Mouse (Mus musculus): ENCODE results near the gene Spast. TPM values are rescaled to one million over a fixed set of nuclear protein-coding genes. Genes with fewer than 3 reads are reported as not detected.
"Not testable (repeated sequence)": the region's sequence is repeated elsewhere in the genome, so short reads cannot be mapped to it uniquely, and the experiment has no call there.

Spast gene
- polyA plus RNA-seq, 1 experiment from 2014 or later, result 58.9 TPM

GRCm38 (mm10) chr17:74318721-74319120 is 20.1 kb upstream of the Spast start:
- Histone ChIP-seq H3K36me3 (ENCODE audit: control insufficient read depth, insufficient read depth, low read length) (no peaks in the 10 kb centered on the region), H3K4me2 (ENCODE audit: low read length) (no peak overlapping the region), H3K4me3 (replicated peaks; ENCODE audit: low read depth, low read length) (no peak overlapping the region), H3K27me3 (ENCODE audit: control insufficient read depth, insufficient read depth, low read length) (no peaks in the 10 kb centered on the region), H3K27ac (replicated peaks; ENCODE audit: low read depth, low read length) (no peak overlapping the region), H3K9ac (replicated peaks; ENCODE audit: low read length) (no peak overlapping the region), H3K4me1 (ENCODE audit: control insufficient read depth, insufficient read depth, low read length) (peaks cover 5% of the 10 kb centered on the region), H3K9me3 (ENCODE audit: control insufficient read depth, low read length) (no peaks in the 10 kb centered on the region)
- DNase-seq, result no peak
- no peak for ATAC-seq (ENCODE audit: low FRiP score, low TSS enrichment)
- WGBS, result 89% methylated on average over 6 of the region's 6 CpGs

- H3K4me2 ChIP-seq (ENCODE audit: low read length), result no peak overlapping the region
- DNase-seq (peak; percentile 45), ATAC-seq (ENCODE audit: low FRiP score, low TSS enrichment) (no peak)
- H3K9me3 ChIP-seq (ENCODE audit: control insufficient read depth, low read length), result no peaks in the 10 kb centered on the region
- WGBS, result 46% methylated on average over 5 of the region's 5 CpGs
- H3K27ac ChIP-seq (replicated peaks; ENCODE audit: low read depth, low read length), result no peak overlapping the region
- no peak overlapping the region for H3K4me3 ChIP-seq (replicated peaks; ENCODE audit: low read depth, low read length)
- no peaks in the 10 kb centered on the region for H3K4me1 ChIP-seq (ENCODE audit: control insufficient read depth, insufficient read depth, low read length)
- no peak overlapping the region for H3K9ac ChIP-seq (replicated peaks; ENCODE audit: low read length)
- no peaks in the 10 kb centered on the region for H3K27me3 ChIP-seq (ENCODE audit: control insufficient read depth, insufficient read depth, low read length)
- H3K36me3 ChIP-seq (ENCODE audit: control insufficient read depth, insufficient read depth, low read length), result no peaks in the 10 kb centered on the region
Observed at GRCm38 (mm10) chr17:74322400-74323054, 16.3 kb upstream of the Spast start.

- DNase-seq (no peak), ATAC-seq (ENCODE audit: low FRiP score, low TSS enrichment) (no peak)
- 83% methylated on average over 2 of the region's 2 CpGs for WGBS
- Histone ChIP-seq H3K4me1 (ENCODE audit: control insufficient read depth, insufficient read depth, low read length) (no peaks in the 10 kb centered on the region), H3K9me3 (ENCODE audit: control insufficient read depth, low read length) (no peaks in the 10 kb centered on the region), H3K27me3 (ENCODE audit: control insufficient read depth, insufficient read depth, low read length) (no peaks in the 10 kb centered on the region), H3K4me2 (ENCODE audit: low read length) (no peak within 1 kb of the TSS), H3K4me3 (replicated peaks; ENCODE audit: low read depth, low read length) (no peak within 1 kb of the TSS), H3K36me3 (ENCODE audit: control insufficient read depth, insufficient read depth, low read length) (no peaks in the 10 kb centered on the region), H3K27ac (replicated peaks; ENCODE audit: low read depth, low read length) (no peak within 1 kb of the TSS), H3K9ac (replicated peaks; ENCODE audit: low read length) (no peak within 1 kb of the TSS)
Observed at GRCm38 (mm10) chr17:74323844-74324243, 14.9 kb upstream of the Spast start, which contains the start of gene Dpy30. Gene Dpy30, minus strand, starts transcription at chr17:74323944.

GRCm38 (mm10) chr17:74327195-74327594 is 11.6 kb upstream of the Spast start:
- not testable (repeated sequence) for ATAC-seq (ENCODE audit: low FRiP score, low TSS enrichment); H3K4me3 ChIP-seq (replicated peaks; ENCODE audit: low read depth, low read length); H3K27ac ChIP-seq (replicated peaks; ENCODE audit: low read depth, low read length); DNase-seq; H3K9me3 ChIP-seq (ENCODE audit: control insufficient read depth, low read length); H3K4me1 ChIP-seq (ENCODE audit: control insufficient read depth, insufficient read depth, low read length); H3K4me2 ChIP-seq (ENCODE audit: low read length); H3K9ac ChIP-seq (replicated peaks; ENCODE audit: low read length); H3K27me3 ChIP-seq (ENCODE audit: control insufficient read depth, insufficient read depth, low read length); H3K36me3 ChIP-seq (ENCODE audit: control insufficient read depth, insufficient read depth, low read length)
- WGBS, result 90% methylated on average over 7 of the region's 7 CpGs

- H3K27me3 ChIP-seq (ENCODE audit: control insufficient read depth, insufficient read depth, low read length); H3K4me3 ChIP-seq (replicated peaks; ENCODE audit: low read depth, low read length); H3K27ac ChIP-seq (replicated peaks; ENCODE audit: low read depth, low read length); H3K36me3 ChIP-seq (ENCODE audit: control insufficient read depth, insufficient read depth, low read length); H3K9ac ChIP-seq (replicated peaks; ENCODE audit: low read length); H3K4me1 ChIP-seq (ENCODE audit: control insufficient read depth, insufficient read depth, low read length); H3K4me2 ChIP-seq (ENCODE audit: low read length); H3K9me3 ChIP-seq (ENCODE audit: control insufficient read depth, low read length); ATAC-seq (ENCODE audit: low FRiP score, low TSS enrichment): not testable (repeated sequence)
- 44% methylated on average over 2 of the region's 2 CpGs for WGBS
- DNase-seq, result peak; percentile 73
Observed at GRCm38 (mm10) chr17:74328146-74328545, 10.6 kb upstream of the Spast start.

- ATAC-seq (ENCODE audit: low FRiP score, low TSS enrichment) (no peak), DNase-seq (no peak)
- Histone ChIP-seq H3K4me1 (ENCODE audit: control insufficient read depth, insufficient read depth, low read length) (no peaks in the 10 kb centered on the region), H3K9ac (replicated peaks; ENCODE audit: low read length) (no peak overlapping the region), H3K4me3 (replicated peaks; ENCODE audit: low read depth, low read length) (no peak overlapping the region), H3K9me3 (ENCODE audit: control insufficient read depth, low read length) (no peaks in the 10 kb centered on the region), H3K27me3 (ENCODE audit: control insufficient read depth, insufficient read depth, low read length) (no peaks in the 10 kb centered on the region), H3K4me2 (ENCODE audit: low read length) (no peak overlapping the region), H3K36me3 (ENCODE audit: control insufficient read depth, insufficient read depth, low read length) (no peaks in the 10 kb centered on the region), H3K27ac (replicated peaks; ENCODE audit: low read depth, low read length) (no peak overlapping the region)
- WGBS, result 84% methylated on average over 9 of the region's 9 CpGs
Observed at GRCm38 (mm10) chr17:74331049-74331676, 7.6 kb upstream of the Spast start.

- no peaks in the 10 kb centered on the region for H3K9me3 ChIP-seq (ENCODE audit: control insufficient read depth, low read length)
- H3K27ac ChIP-seq (replicated peaks; ENCODE audit: low read depth, low read length), result peak overlapping the region; percentile 98
- peak; percentile 99 for DNase-seq
- peak overlapping the region; percentile 97 for H3K9ac ChIP-seq (replicated peaks; ENCODE audit: low read length)
- peak overlapping the region; percentile 99 for H3K4me3 ChIP-seq (replicated peaks; ENCODE audit: low read depth, low read length)
- peak overlapping the region; percentile 60 for H3K4me2 ChIP-seq (ENCODE audit: low read length)
- H3K36me3 ChIP-seq (ENCODE audit: control insufficient read depth, insufficient read depth, low read length), result no peaks in the 10 kb centered on the region
- peaks cover 32% of the 10 kb centered on the region for H3K4me1 ChIP-seq (ENCODE audit: control insufficient read depth, insufficient read depth, low read length)
- ATAC-seq (ENCODE audit: low FRiP score, low TSS enrichment), result peak; percentile 95
- under 1% methylated on average over 40 of the region's 50 CpGs for WGBS
- no peaks in the 10 kb centered on the region for H3K27me3 ChIP-seq (ENCODE audit: control insufficient read depth, insufficient read depth, low read length)
Observed at GRCm38 (mm10) chr17:74338225-74338931, 409 bp upstream of the Spast start.

GRCm38 (mm10) chr17:74341151-74341550 is 2.4 kb downstream of the Spast start:
- ATAC-seq (ENCODE audit: low FRiP score, low TSS enrichment) (no peak), DNase-seq (peak; percentile 52)
- peak overlapping the region; percentile 99 for H3K4me3 ChIP-seq (replicated peaks; ENCODE audit: low read depth, low read length)
- peak overlapping the region; percentile 23; the same call in 1 of the 2 replicates for H3K9ac ChIP-seq (replicated peaks; ENCODE audit: low read length)
- H3K4me1 ChIP-seq (ENCODE audit: control insufficient read depth, insufficient read depth, low read length), result peaks cover 32% of the 10 kb centered on the region
- H3K9me3 ChIP-seq (ENCODE audit: control insufficient read depth, low read length), result no peaks in the 10 kb centered on the region
- peak overlapping the region; percentile 60 for H3K4me2 ChIP-seq (ENCODE audit: low read length)
- no peaks in the 10 kb centered on the region for H3K27me3 ChIP-seq (ENCODE audit: control insufficient read depth, insufficient read depth, low read length)
- 0 out of 2 replicates have a peak, but pooled peaks cover 4% of the 10 kb centered on the region for H3K36me3 ChIP-seq (ENCODE audit: control insufficient read depth, insufficient read depth, low read length)
- H3K27ac ChIP-seq (replicated peaks; ENCODE audit: low read depth, low read length), result no peak overlapping the region
- WGBS, result 33% methylated on average over 5 of the region's 5 CpGs

All from midbrain, embryonic 14.5 days (tissue).